Mouse (Mus musculus): Measurements from ENCODE around the gene Gtf2ird1. TPM values are rescaled to one million over a fixed set of nuclear protein-coding genes. Genes with fewer than 3 reads are reported as not detected.

Gene Gtf2ird1
- polyA plus RNA-seq, 1 experiment from 2014 or later, result 93.3 TPM

- Histone ChIP-seq H3K9ac (replicated peaks) (no peak overlapping the region), H3K4me2 (replicated peaks) (no peak overlapping the region), H3K9me3 (no peaks in the 10 kb centered on the region), H3K4me3 (no peak overlapping the region), H3K27me3 (no peaks in the 10 kb centered on the region), H3K36me3 (no peaks in the 10 kb centered on the region), H3K27ac (replicated peaks) (no peak overlapping the region), H3K4me1 (peaks cover 15% of the 10 kb centered on the region)
- 88% methylated on average over 7 of the region's 7 CpGs for WGBS
- ATAC-seq (replicated peaks), result no peak
These were observed 13.1 kb upstream of the Gtf2ird1 start for GRCm38 (mm10) chr5:134469559-134470150.

GRCm38 (mm10) chr5:134468158-134468765 lies 11.7 kb upstream of the Gtf2ird1 start:
- no peaks in the 10 kb centered on the region for H3K27me3 ChIP-seq
- H3K27ac ChIP-seq (replicated peaks), result 0 out of 2 replicates have a peak overlapping the region, but pooled peaks have one; percentile 10
- no peak overlapping the region for H3K9ac ChIP-seq (replicated peaks)
- no peak overlapping the region for H3K4me2 ChIP-seq (replicated peaks)
- no peaks in the 10 kb centered on the region for H3K9me3 ChIP-seq
- no peak for ATAC-seq (replicated peaks)
- H3K36me3 ChIP-seq, result no peaks in the 10 kb centered on the region
- H3K4me3 ChIP-seq, result no peak overlapping the region
- peaks cover 15% of the 10 kb centered on the region for H3K4me1 ChIP-seq
- 69% methylated on average over 10 of the region's 10 CpGs for WGBS

- peak overlapping the region; percentile 46 for H3K27ac ChIP-seq (replicated peaks)
- whole genome bisulfite sequencing, result 66% methylated on average over 8 of the region's 8 CpGs
- no peaks in the 10 kb centered on the region for H3K27me3 ChIP-seq
- H3K4me1 ChIP-seq, result peaks cover 15% of the 10 kb centered on the region
- no peak overlapping the region for H3K4me2 ChIP-seq (replicated peaks)
- no peaks in the 10 kb centered on the region for H3K9me3 ChIP-seq
- no peak overlapping the region for H3K4me3 ChIP-seq
- H3K9ac ChIP-seq (replicated peaks), result no peak overlapping the region
- ATAC-seq (replicated peaks), result 0 out of 2 replicates have a peak, but pooled peaks have one; percentile 26
- no peaks in the 10 kb centered on the region for H3K36me3 ChIP-seq
These were observed 10.6 kb upstream of the Gtf2ird1 start for GRCm38 (mm10) chr5:134467030-134467549.

GRCm38 (mm10) chr5:134466296-134467029 lies 9.9 kb upstream of the Gtf2ird1 start:
- Histone ChIP-seq H3K9ac (replicated peaks) (no peak overlapping the region), H3K27me3 (no peaks in the 10 kb centered on the region), H3K4me3 (no peak overlapping the region), H3K4me2 (replicated peaks) (0 out of 2 replicates have a peak overlapping the region, but pooled peaks have one; percentile 14), H3K9me3 (no peaks in the 10 kb centered on the region), H3K4me1 (peaks cover 15% of the 10 kb centered on the region), H3K36me3 (no peaks in the 10 kb centered on the region), H3K27ac (replicated peaks) (peak overlapping the region; percentile 46)
- peak; percentile 48; the same call in 1 of the 2 replicates for ATAC-seq (replicated peaks)
- WGBS, result 11% methylated on average over 21 of the region's 21 CpGs

- Histone ChIP-seq H3K36me3 (no peaks in the 10 kb centered on the region), H3K9me3 (no peaks in the 10 kb centered on the region), H3K4me2 (replicated peaks) (no peak overlapping the region), H3K27ac (replicated peaks) (no peak overlapping the region), H3K27me3 (no peaks in the 10 kb centered on the region), H3K4me3 (no peak overlapping the region), H3K9ac (replicated peaks) (no peak overlapping the region), H3K4me1 (peaks cover 15% of the 10 kb centered on the region)
- no peak for ATAC-seq (replicated peaks)
- 96% methylated on average over 1 of the region's 1 CpGs for WGBS
These were observed 8.7 kb upstream of the Gtf2ird1 start for GRCm38 (mm10) chr5:134465197-134465596.

- Histone ChIP-seq H3K27ac (replicated peaks) (no peak overlapping the region), H3K4me1 (peaks cover 15% of the 10 kb centered on the region), H3K4me3 (no peak overlapping the region), H3K27me3 (no peaks in the 10 kb centered on the region), H3K9ac (replicated peaks) (no peak overlapping the region), H3K4me2 (replicated peaks) (no peak overlapping the region), H3K36me3 (no peaks in the 10 kb centered on the region), H3K9me3 (no peaks in the 10 kb centered on the region)
- 89% methylated on average over 5 of the region's 5 CpGs for WGBS
- no peak for ATAC-seq (replicated peaks)
These were observed 7.7 kb upstream of the Gtf2ird1 start for GRCm38 (mm10) chr5:134464225-134464624.

- Histone ChIP-seq H3K4me1 (peaks cover 15% of the 10 kb centered on the region), H3K9ac (replicated peaks) (no peak overlapping the region), H3K9me3 (no peaks in the 10 kb centered on the region), H3K27ac (replicated peaks) (no peak overlapping the region), H3K27me3 (no peaks in the 10 kb centered on the region), H3K4me3 (no peak overlapping the region), H3K36me3 (no peaks in the 10 kb centered on the region), H3K4me2 (replicated peaks) (no peak overlapping the region)
- no peak for ATAC-seq (replicated peaks)
- 82% methylated on average over 8 of the region's 8 CpGs for WGBS
These were observed 6.2 kb upstream of the Gtf2ird1 start for GRCm38 (mm10) chr5:134462731-134463130.

GRCm38 (mm10) chr5:134462316-134462715 lies 5.8 kb upstream of the Gtf2ird1 start:
- 92% methylated on average over 2 of the region's 2 CpGs for WGBS
- Histone ChIP-seq H3K9ac (replicated peaks) (no peak overlapping the region), H3K4me3 (no peak overlapping the region), H3K27ac (replicated peaks) (no peak overlapping the region), H3K4me1 (peaks cover 15% of the 10 kb centered on the region), H3K4me2 (replicated peaks) (no peak overlapping the region), H3K36me3 (no peaks in the 10 kb centered on the region), H3K9me3 (no peaks in the 10 kb centered on the region), H3K27me3 (no peaks in the 10 kb centered on the region)
- ATAC-seq (replicated peaks), result no peak

GRCm38 (mm10) chr5:134460546-134460945 lies 4.0 kb upstream of the Gtf2ird1 start:
- Histone ChIP-seq H3K27me3 (no peaks in the 10 kb centered on the region), H3K4me2 (replicated peaks) (no peak overlapping the region), H3K27ac (replicated peaks) (no peak overlapping the region), H3K36me3 (no peaks in the 10 kb centered on the region), H3K9ac (replicated peaks) (no peak overlapping the region), H3K4me3 (no peak overlapping the region), H3K4me1 (no peaks in the 10 kb centered on the region), H3K9me3 (no peaks in the 10 kb centered on the region)
- 94% methylated on average over 4 of the region's 4 CpGs for WGBS
- ATAC-seq (replicated peaks), result no peak

- H3K27me3 ChIP-seq, result no peaks in the 10 kb centered on the region
- H3K4me3 ChIP-seq, result no peak overlapping the region
- H3K9me3 ChIP-seq, result no peaks in the 10 kb centered on the region
- H3K4me2 ChIP-seq (replicated peaks), result no peak overlapping the region
- H3K4me1 ChIP-seq, result peaks cover 14% of the 10 kb centered on the region
- WGBS, result 90% methylated on average over 7 of the region's 7 CpGs
- no peaks in the 10 kb centered on the region for H3K36me3 ChIP-seq
- H3K9ac ChIP-seq (replicated peaks), result no peak overlapping the region
- ATAC-seq (replicated peaks), result no peak
- no peak overlapping the region for H3K27ac ChIP-seq (replicated peaks)
These were observed 2.6 kb upstream of the Gtf2ird1 start for GRCm38 (mm10) chr5:134459096-134459495.

- ATAC-seq (replicated peaks), result no peak
- Histone ChIP-seq H3K9ac (replicated peaks) (no peak overlapping the region), H3K4me3 (no peak overlapping the region), H3K27me3 (no peaks in the 10 kb centered on the region), H3K4me1 (peaks cover 21% of the 10 kb centered on the region), H3K4me2 (replicated peaks) (no peak overlapping the region), H3K27ac (replicated peaks) (no peak overlapping the region), H3K36me3 (no peaks in the 10 kb centered on the region), H3K9me3 (no peaks in the 10 kb centered on the region)
- 90% methylated on average over 3 of the region's 3 CpGs for WGBS
These were observed 1.9 kb upstream of the Gtf2ird1 start for GRCm38 (mm10) chr5:134458416-134458815.

- Histone ChIP-seq H3K9me3 (no peaks in the 10 kb centered on the region), H3K4me2 (replicated peaks) (no peak overlapping the region), H3K9ac (replicated peaks) (no peak overlapping the region), H3K27me3 (no peaks in the 10 kb centered on the region), H3K4me1 (peaks cover 26% of the 10 kb centered on the region), H3K36me3 (0 out of 2 replicates have a peak, but pooled peaks cover under 1% of the 10 kb centered on the region), H3K27ac (replicated peaks) (peak overlapping the region; percentile 92; the same call in 1 of the 2 replicates), H3K4me3 (no peak overlapping the region)
- WGBS, result 91% methylated on average over 2 of the region's 2 CpGs
- ATAC-seq (replicated peaks), result no peak
These were observed 855 bp upstream of the Gtf2ird1 start for GRCm38 (mm10) chr5:134457371-134457770.

Data from forebrain, embryonic 15.5 days (tissue).